Mouse (Mus musculus) bone marrow macrophage, adult 2 months (primary cell): ENCODE measurements around the gene Mapk7.

ENCODE experiments used
- CTCF ChIP-seq: IDR thresholded peaks from 2 replicates; pipeline ENCODE4 v1.5.1; 2012; ENCODE audit warnings: low read depth, mild to moderate bottlenecking, low read length, moderate library complexity
- POLR2A ChIP-seq: IDR thresholded peaks from 2 replicates; pipeline ENCODE4 v1.6.1; 2012; ENCODE audit warnings: mild to moderate bottlenecking, low read depth, low read length, borderline replicate concordance

DNA sequence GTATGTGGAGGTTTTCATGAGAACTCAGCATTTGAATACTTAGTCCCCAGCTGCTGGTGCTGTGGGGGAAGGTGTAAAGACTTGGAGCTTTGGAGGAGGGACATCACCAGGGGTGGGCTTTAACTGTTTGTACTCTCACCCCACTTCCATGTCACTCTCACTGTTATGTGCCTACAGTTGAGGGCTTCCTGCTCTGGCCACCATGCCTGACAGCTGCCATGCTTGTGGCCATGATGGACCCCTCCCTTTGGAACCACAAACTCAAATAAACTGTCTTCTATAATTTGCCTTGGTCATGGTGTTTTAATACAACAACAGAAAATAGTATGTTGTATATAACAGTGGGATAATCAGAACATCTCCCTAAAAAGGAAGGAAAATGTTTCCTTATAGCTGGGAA, 23.3 kb downstream of the Mapk7 start:
- TF ChIP-seq CTCF: no peak
- no peak for TF ChIP-seq POLR2A
